In the genomic region with DNA sequence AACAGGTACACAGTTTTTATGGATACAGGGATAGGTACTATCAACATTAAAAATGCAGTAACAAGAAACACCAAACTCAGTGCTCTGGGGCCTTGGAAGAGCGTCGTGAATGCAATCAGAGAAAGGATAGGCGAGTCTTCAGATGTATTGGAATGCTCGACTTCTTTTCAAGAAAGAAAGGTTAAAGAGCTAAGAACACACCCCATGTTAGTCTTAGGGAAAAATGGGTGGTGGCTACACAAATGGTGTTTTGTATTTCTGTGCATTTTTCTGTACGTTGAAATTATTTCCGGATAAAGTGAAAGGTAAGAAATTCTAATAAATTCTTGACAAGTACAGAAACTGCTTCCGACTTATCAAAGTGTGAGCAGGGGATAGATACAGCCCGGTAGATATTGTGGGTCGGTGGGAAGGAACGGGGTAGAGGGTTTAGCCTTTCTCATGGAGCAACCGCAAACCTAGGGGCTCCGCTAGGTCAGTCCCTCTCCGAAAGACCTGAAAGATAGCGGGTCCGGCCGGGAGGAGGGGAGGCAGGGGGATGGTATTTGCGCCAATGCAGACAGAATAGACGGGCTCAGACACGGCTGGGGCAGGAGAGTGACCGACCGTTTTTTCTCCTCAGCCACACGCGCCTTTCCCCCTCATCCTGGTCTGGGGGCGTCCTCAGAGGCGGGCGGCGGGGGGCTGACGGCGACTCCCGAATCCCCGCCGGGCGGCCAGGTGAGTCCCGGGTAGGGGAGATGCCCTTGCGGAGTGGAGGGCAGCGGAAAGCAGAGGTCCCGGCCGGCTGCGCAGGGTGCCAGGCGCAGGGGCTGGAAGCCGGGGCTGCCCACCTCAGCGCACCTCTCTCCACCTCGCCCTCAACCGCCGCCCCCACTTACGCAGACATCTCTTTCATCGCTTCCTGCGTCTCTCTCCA, we compare ENCODE assay signal across 8 mouse cellular contexts. TPM values are rescaled to one million over a fixed set of nuclear protein-coding genes. Genes with fewer than 3 reads are reported as not detected.
A peak's percentile ranks its signal among the peaks of the same experiment; 100 is the strongest.
DNase-seq lines count a peak whose midpoint lies in the region; ATAC-seq and TF ChIP-seq lines count a peak whose summit lies in the region.

No protein-coding gene starts in this region.

- TF ChIP-seq POLR2A in kidney, adult 2 months (IDR thresholded peaks at IDR 0.05; ENCODE audit: low read depth, low read length), result no peak
- no peak for TF ChIP-seq POLR2A in ES-Bruce4 (IDR thresholded peaks at IDR 0.05; ENCODE audit: insufficient read depth, low read length)
- TF ChIP-seq POLR2A in brain, embryonic 14.5 days (IDR thresholded peaks at IDR 0.05; ENCODE audit: borderline replicate concordance, extremely low read depth, insufficient read depth, insufficient read length, poor library complexity, severe bottlenecking), result no peak

- H3K4me1 ChIP-seq in kidney, adult 2 months (ENCODE audit: control insufficient read depth, insufficient read depth, low read length), result peaks cover 3% of the 10 kb centered on the region; the same call in 1 of the 2 replicates
- H3K4me1 ChIP-seq in ES-Bruce4 (ENCODE audit: control insufficient read depth, insufficient read depth, low read length), result no peaks in the 10 kb centered on the region
- no peaks in the 10 kb centered on the region for H3K4me1 ChIP-seq in limb, embryonic 15.5 days
- H3K4me1 ChIP-seq in neural tube, embryonic 14.5 days (ENCODE audit: control insufficient read depth, insufficient read depth, low read length), result peaks cover 6% of the 10 kb centered on the region; the same call in 1 of the 2 replicates

- no peak for DNase-seq in kidney, adult 2 months
- no peak for DNase-seq in kidney, postnatal 4 days
- peak; percentile 49 for DNase-seq in brain, embryonic 14.5 days (ENCODE audit: low read depth)
- no peak for DNase-seq in spleen, postnatal 4 days (ENCODE audit: low spot score in 2 of 2)

- ATAC-seq in granulocyte monocyte progenitor cell, adult 5-6 weeks (replicated peaks; ENCODE audit: poor library complexity, severe bottlenecking), result peak; percentile 35
- peak; percentile 74 for ATAC-seq in limb, embryonic 15.5 days (ENCODE audit: insufficient number of reproducible peaks, low FRiP score, low TSS enrichment, low read depth)
- peak; percentile 89 for ATAC-seq in neural tube, embryonic 14.5 days (ENCODE audit: low read depth)

- H3K4me3 ChIP-seq in kidney, adult 2 months (ENCODE audit: insufficient read depth, low read depth, low read length), result peak overlapping the region; percentile 98
- H3K4me3 ChIP-seq in ES-Bruce4 (ENCODE audit: low read depth, low read length), result peak overlapping the region; percentile 82
- H3K4me3 ChIP-seq in limb, embryonic 15.5 days, result peak overlapping the region; percentile 90
- peak overlapping the region; percentile 68 for H3K4me3 ChIP-seq in neural tube, embryonic 14.5 days (ENCODE audit: low read depth, low read length)

- peak overlapping the region; percentile 76 for H3K27ac ChIP-seq in kidney, adult 2 months (ENCODE audit: insufficient read depth, low read depth, low read length)
- peak overlapping the region; percentile 46 for H3K27ac ChIP-seq in ES-Bruce4 (ENCODE audit: insufficient read depth, low read length)
- H3K27ac ChIP-seq in limb, embryonic 15.5 days, result peak overlapping the region; percentile 93
- peak overlapping the region; percentile 92 for H3K27ac ChIP-seq in neural tube, embryonic 14.5 days (ENCODE audit: low read depth, low read length)

- 1% methylated on average over 48 of the region's 48 CpGs for WGBS in kidney, adult 2 months
- WGBS in limb, embryonic 15.5 days, result under 1% methylated on average over 43 of the region's 48 CpGs
- 2% methylated on average over 43 of the region's 48 CpGs for WGBS in neural tube, embryonic 14.5 days

- no peaks in the 10 kb centered on the region for H3K27me3 ChIP-seq in kidney, adult 2 months (replicated peaks; ENCODE audit: control insufficient read depth, insufficient read depth, low read length)
- H3K27me3 ChIP-seq in ES-Bruce4 (ENCODE audit: control insufficient read depth, insufficient read depth, low read length, poor library complexity, severe bottlenecking), result peaks cover 2% of the 10 kb centered on the region
- no peaks in the 10 kb centered on the region for H3K27me3 ChIP-seq in limb, embryonic 15.5 days
- no peaks in the 10 kb centered on the region for H3K27me3 ChIP-seq in neural tube, embryonic 14.5 days (ENCODE audit: control insufficient read depth, insufficient read depth, low read length)

- TF ChIP-seq EP300 in ES-Bruce4 (IDR thresholded peaks at IDR 0.05; ENCODE audit: insufficient read depth, low read depth, low read length), result no peak

- H3K4me2 ChIP-seq in limb, embryonic 15.5 days, result peak overlapping the region; percentile 62
- H3K4me2 ChIP-seq in neural tube, embryonic 14.5 days (ENCODE audit: low read depth, low read length), result peak overlapping the region; percentile 68

- TF ChIP-seq CTCF in kidney, adult 2 months (conservative IDR thresholded peaks at IDR 0.05; ENCODE audit: insufficient read depth, insufficient read length, low read depth, low read length), result no peak
- TF ChIP-seq CTCF in ES-Bruce4 (IDR thresholded peaks at IDR 0.05; ENCODE audit: low read depth, low read length), result no peak
- TF ChIP-seq CTCF in brain, embryonic 14.5 days (IDR thresholded peaks at IDR 0.05; ENCODE audit: borderline replicate concordance, extremely low read depth, insufficient read depth, insufficient read length), result no peak

- H3K36me3 ChIP-seq in kidney, adult 2 months (ENCODE audit: control insufficient read depth, insufficient read depth, low read length), result no peaks in the 10 kb centered on the region
- H3K36me3 ChIP-seq in ES-Bruce4 (ENCODE audit: control insufficient read depth, insufficient read depth, low read length, poor library complexity, severe bottlenecking), result peaks cover 3% of the 10 kb centered on the region
- peaks cover 5% of the 10 kb centered on the region for H3K36me3 ChIP-seq in limb, embryonic 15.5 days
- peaks cover 6% of the 10 kb centered on the region for H3K36me3 ChIP-seq in neural tube, embryonic 14.5 days (ENCODE audit: control insufficient read depth, insufficient read depth, low read length)

- peak overlapping the region; percentile 72 for H3K9ac ChIP-seq in ES-Bruce4 (ENCODE audit: low read depth, poor library complexity, severe bottlenecking)
- H3K9ac ChIP-seq in limb, embryonic 15.5 days, result peak overlapping the region; percentile 83
- H3K9ac ChIP-seq in neural tube, embryonic 14.5 days (replicated peaks; ENCODE audit: low read depth, low read length), result peak overlapping the region; percentile 74

- H3K9me3 ChIP-seq in ES-Bruce4 (replicated peaks; ENCODE audit: control insufficient read depth, insufficient read depth, low read length, poor library complexity, severe bottlenecking), result no peaks in the 10 kb centered on the region
- H3K9me3 ChIP-seq in limb, embryonic 15.5 days, result no peaks in the 10 kb centered on the region
- H3K9me3 ChIP-seq in neural tube, embryonic 14.5 days (ENCODE audit: control insufficient read depth, low read length), result no peaks in the 10 kb centered on the region

RNA-seq across cellular contexts. Expression of gene Papolg, which starts 0.7 kb away (rescaled TPM):
- 2.7 and 2.9 TPM in 2 replicates for polyA plus RNA-seq in kidney, adult 2 months (2012; rRNA removed)
- 31.1 and 34.1 TPM in 2 replicates for polyA plus RNA-seq in ES-Bruce4 (2011; ENCODE audit: insufficient read depth, insufficient read length, low read depth, missing spikeins)
- polyA plus RNA-seq in brain, embryonic 14.5 days (2012; rRNA removed), result 19.4 and 19.8 TPM in 2 replicates
- 14.9 and 15.6 TPM in 2 replicates for total RNA-seq in granulocyte monocyte progenitor cell, adult 5-6 weeks (2014; fragmentation: Nextera tagmentation)
- total RNA-seq in granulocyte monocyte progenitor cell, adult 5-6 weeks (2017), result 15.5 and 15.8 TPM in 2 replicates
- polyA plus RNA-seq in limb, embryonic 15.5 days (2015; fragmentation: Nextera tagmentation; extraction: Ambion mirVana), result 14.2 and 14.4 TPM in 2 replicates
- 23.9 and 24.9 TPM in 2 replicates for polyA plus RNA-seq in neural tube, embryonic 14.5 days (2014; fragmentation: Nextera tagmentation; extraction: Ambion mirVana)

Comparison
In these comparisons a context has a peak if more than half of its experiments do, and no peak if none do; other contexts are left out.
1. ATAC-seq: peak in every context shown above with its lines; median percentile 89 in neural tube, embryonic 14.5 days; 74 in limb, embryonic 15.5 days; 35 in granulocyte monocyte progenitor cell, adult 5-6 weeks.